Mouse (Mus musculus) heart, embryonic 14.5 days (tissue): ENCODE results near the gene Ncam1. TPM values are rescaled to one million over a fixed set of nuclear protein-coding genes. Genes with fewer than 3 reads are reported as not detected.

ENCODE experiments used
- ATAC-seq: fragments of 200-750 bp; cut with Nextera tagmentation; 2 replicates; pipeline ENCODE4 v1.8.0; 2017; ENCODE audit warnings: low read depth, moderate TSS enrichment; ENCODE audit not compliant: insufficient number of reproducible peaks, insufficient read depth, low FRiP score
- H3K27ac ChIP-seq, 2 experiments: fragments of 200-500 bp in 1 of 2; fragments of 300-500 bp in 1 of 2; sonication (generic) in 1 of 2; replicated peaks in 1 of 2; 2 replicates each; pipeline ENCODE4 v1.5.1; 2012 to 2014; ENCODE audit warnings: low read depth in 2 of 2, low read length in 2 of 2, control low read depth in 1 of 2, mild to moderate bottlenecking in 1 of 2, mixed read lengths in 1 of 2; ENCODE audit not compliant: control insufficient read depth in 1 of 2, insufficient read depth in 1 of 2
- H3K27me3 ChIP-seq: fragments of 300-500 bp; sonication (generic); 2 replicates; pipeline ENCODE4 v1.6.1; 2014; ENCODE audit warnings: mild to moderate bottlenecking, low read length, control low read depth; ENCODE audit not compliant: control insufficient read depth, insufficient read depth
- H3K36me3 ChIP-seq: fragments of 300-500 bp; sonication (generic); 2 replicates; pipeline ENCODE4 v1.6.1; 2014; ENCODE audit warnings: mild to moderate bottlenecking, control low read depth, low read length, mixed read lengths; ENCODE audit not compliant: control insufficient read depth, insufficient read depth
- H3K4me1 ChIP-seq, 2 experiments: fragments of 200-500 bp in 1 of 2; fragments of 300-500 bp in 1 of 2; sonication (generic) in 1 of 2; 2 replicates each; pipeline ENCODE4 v1.6.1; 2012 to 2014; ENCODE audit warnings: low read length in 2 of 2, control low read depth in 1 of 2, mixed read lengths in 1 of 2; ENCODE audit not compliant: control insufficient read depth in 2 of 2, insufficient read depth in 2 of 2
- H3K4me2 ChIP-seq: fragments of 300-500 bp; sonication (generic); 2 replicates; pipeline ENCODE4 v1.6.1; 2014; ENCODE audit warnings: mild to moderate bottlenecking, low read length
- H3K4me3 ChIP-seq, 2 experiments: fragments of 200-500 bp in 1 of 2; fragments of 300-500 bp in 1 of 2; sonication (generic) in 1 of 2; 2 replicates each; pipeline ENCODE4 v1.5.1; 2012 to 2014; ENCODE audit warnings: low read length in 2 of 2, mild to moderate bottlenecking in 2 of 2, control low read depth in 1 of 2, low read depth in 1 of 2, moderate library complexity in 1 of 2; ENCODE audit not compliant: control insufficient read depth in 1 of 2, insufficient read depth in 1 of 2
- H3K9ac ChIP-seq: fragments of 300-500 bp; sonication (generic); 2 replicates; pipeline ENCODE4 v1.6.1; 2014; ENCODE audit warnings: mild to moderate bottlenecking, low read length
- H3K9me3 ChIP-seq: fragments of 300-500 bp; sonication (generic); 2 replicates; pipeline ENCODE4 v1.6.1; 2016; ENCODE audit warnings: low read length, control low read depth; ENCODE audit not compliant: control insufficient read depth
- WGBS: fragments of 180-500 bp; shearing (Covaris S2); extraction: QIAGEN DNeasy Blood & Tissue Kit; methylation state at CpG from one replicate; pipeline ENCODE4 v1.1.7; 2014; 5-methylcytosine and 5-hydroxymethylcytosine counted together
- polyA plus RNA-seq: library from polyadenylated mRNA; unstranded; fragments of >200 nt; fragmentation: Nextera tagmentation; extraction: Ambion mirVana; gene quantifications from 2 replicates; pipeline ENCODE4 v1.2.1, GENCODE M21; 2014

Ncam1 gene
- polyA plus RNA-seq, 1 experiment from 2014 or later, result 104 TPM

DNA sequence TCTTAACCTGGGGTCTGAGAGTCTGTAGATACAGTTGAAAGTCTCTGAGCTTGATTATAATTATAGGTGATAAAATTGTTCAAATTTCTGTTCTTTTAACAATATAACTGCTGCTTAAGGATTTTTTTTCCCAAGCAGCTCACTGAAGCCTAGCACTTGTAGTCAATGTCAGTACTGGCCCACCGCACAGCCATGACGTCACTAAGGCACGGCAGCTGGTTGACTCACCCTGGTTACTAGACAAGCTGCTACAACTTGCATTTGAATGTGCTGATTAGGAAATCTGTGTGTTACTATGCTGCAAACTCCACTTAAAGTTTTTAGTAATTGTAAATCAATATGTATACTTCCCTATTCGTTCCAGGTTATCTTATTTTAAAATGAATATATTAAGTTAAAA is 308.1 kb downstream of the Ncam1 start:
- H3K4me2 ChIP-seq, result no peak overlapping the region
- H3K27me3 ChIP-seq, result 0 out of 2 replicates have a peak, but pooled peaks cover 5% of the 10 kb centered on the region
- H3K9me3 ChIP-seq, result no peaks in the 10 kb centered on the region
- no peak overlapping the region for H3K9ac ChIP-seq
- no peak for ATAC-seq
- no peaks in the 10 kb centered on the region for H3K36me3 ChIP-seq
- H3K4me3 ChIP-seq, result no peak overlapping the region
- WGBS, result 73% methylated on average over 4 of the region's 4 CpGs
- H3K27ac ChIP-seq, result no peak overlapping the region
- no peaks in the 10 kb centered on the region; a peak in 1 of 4 replicates for H3K4me1 ChIP-seq

DNA sequence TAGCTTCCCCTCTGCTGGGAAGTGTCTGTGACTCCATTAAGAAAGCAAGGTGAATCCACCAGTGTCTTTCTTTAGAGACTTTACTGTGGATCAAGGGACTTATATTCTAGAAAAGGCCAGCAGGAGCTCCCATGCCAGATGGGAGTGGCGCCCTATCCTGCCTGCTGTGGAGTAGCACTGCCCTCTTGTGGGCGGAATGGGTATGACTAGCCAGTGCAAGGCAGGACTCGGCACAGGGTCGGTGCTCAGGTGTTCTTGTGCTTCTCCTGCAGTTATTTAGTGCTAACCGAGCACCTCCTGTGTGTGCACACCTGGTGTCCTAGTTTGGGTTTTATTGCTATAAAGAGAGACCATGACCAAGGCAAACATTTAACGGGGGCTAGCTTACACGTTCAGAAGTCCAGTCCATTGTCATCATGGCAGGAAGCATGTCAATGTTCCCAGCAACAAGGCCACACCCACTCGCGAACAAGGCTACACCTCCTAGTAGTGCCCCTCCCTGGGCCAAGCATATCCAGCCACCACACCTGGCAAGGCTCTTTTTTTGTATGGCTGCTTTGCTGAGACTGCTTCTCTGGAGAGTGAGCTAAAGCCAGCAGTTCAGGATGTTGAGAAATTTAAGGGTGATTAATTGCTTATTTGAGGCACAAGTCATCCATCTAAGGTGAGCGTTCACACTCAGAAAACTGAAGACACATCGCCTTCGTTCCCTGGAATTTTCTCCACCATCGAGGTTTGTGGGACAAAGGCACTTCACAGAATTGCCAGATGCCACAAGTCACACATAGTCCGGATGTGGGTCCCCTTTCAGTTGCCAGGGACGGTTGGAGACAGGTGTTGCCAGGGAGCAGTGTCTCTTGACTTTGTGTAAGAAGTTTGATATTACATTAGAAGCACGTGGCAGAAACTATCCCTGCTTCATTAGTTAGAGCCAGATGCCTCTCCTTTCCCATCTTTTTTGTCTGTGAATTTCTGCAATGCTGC is 309.5 kb downstream of the Ncam1 start:
- WGBS, result 28% methylated on average over 16 of the region's 16 CpGs
- Histone ChIP-seq H3K9ac (no peak overlapping the region; the same call in 1 of the 2 replicates), H3K4me3 (no peak overlapping the region), H3K9me3 (no peaks in the 10 kb centered on the region), H3K27ac (no peak overlapping the region), H3K27me3 (0 out of 2 replicates have a peak, but pooled peaks cover 5% of the 10 kb centered on the region), H3K36me3 (no peaks in the 10 kb centered on the region), H3K4me2 (peak overlapping the region; percentile 43), H3K4me1 (no peaks in the 10 kb centered on the region; a peak in 1 of 4 replicates)
- ATAC-seq, result no peak

- Histone ChIP-seq H3K9me3 (no peaks in the 10 kb centered on the region), H3K4me2 (no peak overlapping the region), H3K27me3 (0 out of 2 replicates have a peak, but pooled peaks cover 5% of the 10 kb centered on the region), H3K4me1 (no peaks in the 10 kb centered on the region), H3K36me3 (no peaks in the 10 kb centered on the region), H3K4me3 (no peak overlapping the region), H3K27ac (no peak overlapping the region), H3K9ac (no peak overlapping the region)
- ATAC-seq, result no peak
- 57% methylated on average over 7 of the region's 7 CpGs for WGBS
Measured at GRCm38 (mm10) chr9:49488258-49488657, 310.5 kb downstream of the Ncam1 start.

- no peaks in the 10 kb centered on the region for H3K4me1 ChIP-seq
- H3K9ac ChIP-seq, result no peak overlapping the region
- 70% methylated on average over 6 of the region's 6 CpGs for WGBS
- H3K4me2 ChIP-seq, result no peak overlapping the region
- no peak overlapping the region for H3K4me3 ChIP-seq
- H3K27me3 ChIP-seq, result 0 out of 2 replicates have a peak, but pooled peaks cover 5% of the 10 kb centered on the region
- no peaks in the 10 kb centered on the region for H3K36me3 ChIP-seq
- H3K27ac ChIP-seq, result no peak overlapping the region
- no peak for ATAC-seq
- H3K9me3 ChIP-seq, result no peaks in the 10 kb centered on the region
Measured at GRCm38 (mm10) chr9:49487657-49487943, 311.1 kb downstream of the Ncam1 start.

GRCm38 (mm10) chr9:49486805-49487656 is 311.7 kb downstream of the Ncam1 start:
- Histone ChIP-seq H3K9me3 (no peaks in the 10 kb centered on the region), H3K27ac (no peak overlapping the region), H3K27me3 (0 out of 2 replicates have a peak, but pooled peaks cover 5% of the 10 kb centered on the region), H3K4me2 (no peak overlapping the region), H3K4me3 (no peak overlapping the region), H3K9ac (no peak overlapping the region), H3K36me3 (no peaks in the 10 kb centered on the region), H3K4me1 (no peaks in the 10 kb centered on the region)
- ATAC-seq, result no peak
- WGBS, result 55% methylated on average over 9 of the region's 9 CpGs

- 0% methylated on average over 18 of the region's 18 CpGs for WGBS
- Histone ChIP-seq H3K9ac (peak within 1 kb of the TSS; percentile 69), H3K27me3 (0 out of 2 replicates have a peak, but pooled peaks cover 5% of the 10 kb centered on the region), H3K4me2 (peak within 1 kb of the TSS; percentile 94), H3K27ac (no peak within 1 kb of the TSS), H3K4me3 (peak within 1 kb of the TSS; percentile 64 to 71), H3K9me3 (no peaks in the 10 kb centered on the region), H3K4me1 (no peaks in the 10 kb centered on the region), H3K36me3 (no peaks in the 10 kb centered on the region)
- peak; percentile 89 for ATAC-seq
Measured at GRCm38 (mm10) chr9:49485892-49486311, 312.8 kb downstream of the Ncam1 start, which contains the start of gene Ttc12. TSS of gene Ttc12 (minus strand) at chr9:49486225.

- H3K4me2 ChIP-seq, result peak overlapping the region; percentile 94
- WGBS, result 4% methylated on average over 21 of the region's 21 CpGs
- H3K9me3 ChIP-seq, result no peaks in the 10 kb centered on the region
- H3K9ac ChIP-seq, result peak overlapping the region; percentile 69
- ATAC-seq, result no peak
- H3K27me3 ChIP-seq, result 0 out of 2 replicates have a peak, but pooled peaks cover 5% of the 10 kb centered on the region
- H3K4me1 ChIP-seq, result no peaks in the 10 kb centered on the region
- H3K4me3 ChIP-seq, result peak overlapping the region; percentile 64 to 71
- H3K27ac ChIP-seq, result no peak overlapping the region
- H3K36me3 ChIP-seq, result no peaks in the 10 kb centered on the region
Measured at GRCm38 (mm10) chr9:49485250-49485891, 313.4 kb downstream of the Ncam1 start.
